Mouse (Mus musculus) small intestine, adult 2 months (tissue): ENCODE results near the gene Kcnh7.

Experiments used
- CTCF ChIP-seq: fragments of 200-500 bp; IDR thresholded peaks from 2 replicates; pipeline ENCODE4 v1.5.1; 2012; ENCODE audit warnings: low read depth, mild to moderate bottlenecking, control low read depth, inconsistent platforms, low read length, moderate library complexity, mixed read lengths; ENCODE audit not compliant: insufficient replicate concordance, insufficient read length; ENCODE audit errors: extremely low read depth
- POLR2A ChIP-seq: fragments of 200-500 bp; IDR thresholded peaks from 2 replicates; pipeline ENCODE4 v1.6.1; 2012; ENCODE audit warnings: low read depth, mild to moderate bottlenecking, control low read depth, inconsistent platforms, low read length, moderate library complexity

DNA sequence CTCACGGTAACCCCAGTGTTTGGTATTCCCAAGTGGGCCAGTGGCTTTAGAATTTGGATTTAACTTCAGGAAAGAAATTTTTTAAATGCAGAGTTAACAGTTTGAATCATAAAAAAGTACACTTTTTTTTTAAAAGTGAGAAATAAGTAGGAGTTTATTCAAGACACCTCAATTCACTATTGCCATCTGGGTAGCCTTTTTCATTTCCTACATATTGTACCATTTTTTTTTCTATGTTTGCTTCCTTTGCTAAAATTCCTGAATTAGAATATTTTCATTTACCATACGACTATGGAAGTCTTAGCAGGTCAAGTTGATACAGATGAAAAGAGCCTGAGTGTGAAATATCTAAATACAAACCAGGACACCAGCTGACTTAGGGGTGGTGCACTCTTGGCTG is 441.0 kb downstream of the Kcnh7 start:
- no peak for TF ChIP-seq CTCF
- no peak for TF ChIP-seq POLR2A
